Mouse (Mus musculus) ES-E14 (cell line): ENCODE data around the gene BC004004.

ENCODE experiments used
- CHD2 ChIP-seq: IDR thresholded peaks from 2 replicates; pipeline ENCODE4 v1.6.1; 2014; ENCODE audit warnings: mild to moderate bottlenecking, low read depth, low read length, inconsistent platforms
- HCFC1 ChIP-seq: IDR thresholded peaks from 2 replicates; pipeline ENCODE4 v1.6.1; 2012; ENCODE audit warnings: low read length, inconsistent platforms, borderline replicate concordance; ENCODE audit not compliant: insufficient read depth
- MAFK ChIP-seq: IDR thresholded peaks from 2 replicates; pipeline ENCODE4 v1.6.1; 2014; ENCODE audit warnings: mild to moderate bottlenecking, low read depth, low read length, inconsistent platforms; ENCODE audit not compliant: insufficient read depth
- ZC3H11A ChIP-seq: IDR thresholded peaks from 2 replicates; pipeline ENCODE4 v1.6.1; 2012; ENCODE audit warnings: low read depth, mild to moderate bottlenecking, inconsistent platforms, low read length, borderline replicate concordance
- ZNF384 ChIP-seq: IDR thresholded peaks from 2 replicates; pipeline ENCODE4 v1.6.1; 2012; ENCODE audit warnings: low read depth, low read length, inconsistent platforms

DNA sequence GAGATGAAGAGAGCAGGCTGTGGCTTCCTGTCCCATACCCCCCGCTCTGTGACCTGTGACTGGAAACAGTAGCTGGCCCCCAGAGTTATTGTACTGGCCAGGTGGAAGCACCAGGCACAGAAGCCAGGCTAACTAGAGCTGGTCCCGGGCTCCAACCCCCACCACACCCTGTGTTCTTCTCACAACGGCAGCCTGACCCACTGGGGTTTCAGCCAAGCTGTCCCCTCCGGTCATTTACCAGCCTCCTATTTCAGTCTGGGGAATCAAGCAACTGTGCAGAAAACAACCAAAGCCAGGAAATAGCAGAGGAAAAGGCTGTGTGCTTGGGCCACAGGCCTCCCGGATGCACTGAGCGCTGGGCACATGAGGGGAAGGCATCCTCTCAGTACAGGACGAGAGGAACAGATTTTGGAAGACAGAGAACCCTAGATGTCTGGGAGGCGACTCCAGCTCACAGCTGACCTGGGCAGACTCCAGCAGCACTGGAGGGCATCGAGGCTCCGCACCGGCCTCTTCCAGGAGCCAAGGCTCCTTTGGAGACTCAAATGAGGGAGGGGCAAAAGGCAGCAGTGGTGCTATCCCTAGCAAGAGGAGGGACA is 70.7 kb downstream of the BC004004 start:
- no peak for TF ChIP-seq ZC3H11A
- TF ChIP-seq MAFK: no peak
- TF ChIP-seq ZNF384: no peak
- TF ChIP-seq CHD2: no peak
- no peak for TF ChIP-seq HCFC1
